Comparison of ENCODE assay signal across 8 mouse cellular contexts in genomic region chr4:124936613-124937471, GRCm38 (mm10). TPM values are rescaled to one million over a fixed set of nuclear protein-coding genes. Genes with fewer than 3 reads are reported as not detected.
DNase-seq lines count a peak whose midpoint lies in the region; ATAC-seq and TF ChIP-seq lines count a peak whose summit lies in the region.

Gene 9930104L06Rik, plus strand, starts transcription at chr4:124937048.

- TF ChIP-seq CTCF in kidney, postnatal 0 days (IDR thresholded peaks at IDR 0.05; ENCODE audit: low read depth): no peak

- no peaks in the 10 kb centered on the region for H3K9me3 ChIP-seq in heart, embryonic 12.5 days (replicated peaks)
- no peaks in the 10 kb centered on the region for H3K9me3 ChIP-seq in kidney, postnatal 0 days (replicated peaks; ENCODE audit: low read length)
- H3K9me3 ChIP-seq in liver, embryonic 11.5 days (ENCODE audit: control insufficient read depth, low read length): no peaks in the 10 kb centered on the region
- H3K9me3 ChIP-seq in stomach, embryonic 14.5 days (ENCODE audit: control insufficient read depth, low read depth, low read length): no peaks in the 10 kb centered on the region

- peak; percentile 96 for ATAC-seq in erythroid progenitor cell, adult 5-6 weeks (replicated peaks; ENCODE audit: low FRiP score, poor library complexity, severe bottlenecking)
- ATAC-seq in heart, embryonic 12.5 days (ENCODE audit: insufficient number of reproducible peaks, low FRiP score): peak; percentile 99
- ATAC-seq in kidney, postnatal 0 days (replicated peaks; ENCODE audit: low FRiP score, low read depth): peak; percentile 99
- ATAC-seq in liver, embryonic 11.5 days (replicated peaks; ENCODE audit: low FRiP score): peak; percentile 99
- peak; percentile 99 for ATAC-seq in stomach, embryonic 14.5 days (ENCODE audit: insufficient number of reproducible peaks, insufficient read depth, low FRiP score, low read depth)

- peak within 1 kb of the TSS; percentile 74 for H3K4me2 ChIP-seq in heart, embryonic 12.5 days
- H3K4me2 ChIP-seq in kidney, postnatal 0 days (ENCODE audit: low read length): peak within 1 kb of the TSS; percentile 93
- peak within 1 kb of the TSS; percentile 93 for H3K4me2 ChIP-seq in liver, embryonic 11.5 days
- H3K4me2 ChIP-seq in stomach, embryonic 14.5 days (replicated peaks; ENCODE audit: low read depth, low read length): peak within 1 kb of the TSS; percentile 75

- H3K4me3 ChIP-seq in heart, embryonic 12.5 days: peak within 1 kb of the TSS; percentile 78
- H3K4me3 ChIP-seq in kidney, postnatal 0 days (replicated peaks; ENCODE audit: low read depth, low read length): peak within 1 kb of the TSS; percentile 88
- peak within 1 kb of the TSS; percentile 87 for H3K4me3 ChIP-seq in liver, embryonic 11.5 days (ENCODE audit: low read depth, low read length)
- H3K4me3 ChIP-seq in stomach, embryonic 14.5 days (ENCODE audit: low read depth, low read length): peak within 1 kb of the TSS; percentile 91

- peak within 1 kb of the TSS; percentile 82 for H3K9ac ChIP-seq in heart, embryonic 12.5 days
- H3K9ac ChIP-seq in kidney, postnatal 0 days (ENCODE audit: low read depth, low read length): peak within 1 kb of the TSS; percentile 75
- peak within 1 kb of the TSS; percentile 94 for H3K9ac ChIP-seq in liver, embryonic 11.5 days (ENCODE audit: low read depth, low read length)
- peak within 1 kb of the TSS; percentile 69 for H3K9ac ChIP-seq in stomach, embryonic 14.5 days (replicated peaks; ENCODE audit: low read depth, low read length)

- DNase-seq in CD4-positive helper T cell, adult 2 months (ENCODE audit: low read depth, low spot score): peak; percentile 97
- peak; percentile 95 for DNase-seq in brain, embryonic 18.5 days (ENCODE audit: low read depth, low spot score)
- DNase-seq in kidney, postnatal 0 days (ENCODE audit: low spot score): peak; percentile 99
- DNase-seq in liver, embryonic 11.5 days (ENCODE audit: low spot score): peak; percentile 85
- DNase-seq in naive thymus-derived CD4-positive, alpha-beta T cell, adult 2 months (ENCODE audit: low read depth): peak; percentile 97

- peaks cover 16% of the 10 kb centered on the region for H3K4me1 ChIP-seq in heart, embryonic 12.5 days (replicated peaks)
- H3K4me1 ChIP-seq in kidney, postnatal 0 days (replicated peaks; ENCODE audit: insufficient read depth, low read length): peaks cover 13% of the 10 kb centered on the region
- peaks cover 13% of the 10 kb centered on the region for H3K4me1 ChIP-seq in liver, embryonic 11.5 days (replicated peaks; ENCODE audit: control insufficient read depth, insufficient read depth, low read length)
- H3K4me1 ChIP-seq in stomach, embryonic 14.5 days (ENCODE audit: control insufficient read depth, insufficient read depth, low read length): peaks cover 14% of the 10 kb centered on the region

- no peaks in the 10 kb centered on the region for H3K27me3 ChIP-seq in heart, embryonic 12.5 days (replicated peaks)
- H3K27me3 ChIP-seq in kidney, postnatal 0 days (ENCODE audit: insufficient read depth, low read length): no peaks in the 10 kb centered on the region
- no peaks in the 10 kb centered on the region for H3K27me3 ChIP-seq in liver, embryonic 11.5 days (replicated peaks; ENCODE audit: control insufficient read depth, insufficient read depth, low read length)
- H3K27me3 ChIP-seq in stomach, embryonic 14.5 days (ENCODE audit: control insufficient read depth, insufficient read depth, low read length): no peaks in the 10 kb centered on the region

- H3K36me3 ChIP-seq in heart, embryonic 12.5 days: peaks cover 33% of the 10 kb centered on the region
- H3K36me3 ChIP-seq in kidney, postnatal 0 days (ENCODE audit: insufficient read depth, low read length): peaks cover 16% of the 10 kb centered on the region; the same call in 1 of the 2 replicates
- peaks cover 7% of the 10 kb centered on the region; the same call in 1 of the 2 replicates for H3K36me3 ChIP-seq in liver, embryonic 11.5 days (ENCODE audit: control insufficient read depth, insufficient read depth, low read length)
- peaks cover 20% of the 10 kb centered on the region for H3K36me3 ChIP-seq in stomach, embryonic 14.5 days (ENCODE audit: control insufficient read depth, insufficient read depth, low read length)

- peak within 1 kb of the TSS; percentile 4; the same call in 1 of the 2 replicates for H3K27ac ChIP-seq in heart, embryonic 12.5 days (ENCODE audit: poor library complexity, severe bottlenecking)
- no peak within 1 kb of the TSS; the same call in 1 of the 2 replicates for H3K27ac ChIP-seq in kidney, postnatal 0 days
- H3K27ac ChIP-seq in liver, embryonic 11.5 days (ENCODE audit: low read depth, low read length): peak within 1 kb of the TSS; percentile 71
- H3K27ac ChIP-seq in stomach, embryonic 14.5 days (ENCODE audit: low read length): peak within 1 kb of the TSS; percentile 44; the same call in 1 of the 2 replicates

- WGBS in heart, embryonic 12.5 days: under 1% methylated on average over 52 of the region's 52 CpGs
- whole genome bisulfite sequencing in kidney, postnatal 0 days: under 1% methylated on average over 52 of the region's 52 CpGs
- WGBS in liver, embryonic 11.5 days: under 1% methylated on average over 52 of the region's 52 CpGs
- under 1% methylated on average over 52 of the region's 52 CpGs for WGBS in stomach, embryonic 14.5 days

RNA-seq across cellular contexts. Expression of gene 9930104L06Rik, which starts in this region (rescaled TPM):
- total RNA-seq in erythroid progenitor cell, adult 5-6 weeks (2015; ENCODE audit: low replicate concordance): 1.7 and 4.0 TPM in 2 replicates
- 12.2 and 15.8 TPM in 2 replicates for total RNA-seq in erythroid progenitor cell, adult 5-6 weeks (2017; ENCODE audit: low replicate concordance)
- 9.9 and 10.4 TPM in 2 replicates for polyA plus RNA-seq in heart, embryonic 12.5 days (2016; fragmentation: Nextera tagmentation; extraction: Ambion mirVana)
- 7.4 and 8.3 TPM in 2 replicates for polyA plus RNA-seq in kidney, postnatal 0 days (2015; fragmentation: Nextera tagmentation; extraction: Ambion mirVana)
- polyA plus RNA-seq in liver, embryonic 11.5 days (2014; fragmentation: Nextera tagmentation; extraction: Ambion mirVana): 3.5 and 4.1 TPM in 2 replicates
- 5.0 and 6.0 TPM in 2 replicates for polyA plus RNA-seq in stomach, embryonic 14.5 days (2014; fragmentation: Nextera tagmentation; extraction: Ambion mirVana)
